In genomic region chr15:3611961-3612360, GRCm38 (mm10) we compare ENCODE assay signal across 17 mouse cellular contexts.
"Had no signal": no experiment of that assay in that cellular context is flagged by ENCODE, and none has a peak within 500 bp of the region (broad histone marks: within the 10 kb centered on the region; RNA-seq: fewer than 3 reads in every experiment).

No protein-coding gene starts in this region.

- H3K4me1 ChIP-seq: midbrain, embryonic 10.5 days; midbrain, embryonic 12.5 days; neural tube, embryonic 13.5 days; neural tube, embryonic 15.5 days had no signal

- H3K4me3 ChIP-seq: midbrain, embryonic 10.5 days; midbrain, embryonic 12.5 days; neural tube, embryonic 13.5 days; neural tube, embryonic 15.5 days had no signal

- ATAC-seq: liver, postnatal 0 days had no signal

- H3K9me3 ChIP-seq: midbrain, embryonic 10.5 days; midbrain, embryonic 12.5 days; neural tube, embryonic 13.5 days; neural tube, embryonic 15.5 days had no signal

- DNase-seq: liver, postnatal 0 days; lung, embryonic 14.5 days; lung, postnatal 10 days; lung, postnatal 4 days; midbrain, embryonic 14.5 days; retina, postnatal 1 day; right cerebral cortex, adult 18-20 months; right cerebral cortex, postnatal 25 days; right cerebral cortex, postnatal 4 days; spleen, adult 18-20 months; thymus, adult 18-20 months; thymus, postnatal 14 days; thymus, postnatal 36 days had no signal

- H3K4me2 ChIP-seq: lung, embryonic 14.5 days; midbrain, embryonic 12.5 days; neural tube, embryonic 13.5 days; neural tube, embryonic 15.5 days had no signal

- H3K27ac ChIP-seq: midbrain, embryonic 10.5 days; midbrain, embryonic 12.5 days; neural tube, embryonic 13.5 days; neural tube, embryonic 15.5 days had no signal

- H3K9ac ChIP-seq: liver, postnatal 0 days; lung, embryonic 14.5 days; midbrain, embryonic 12.5 days; neural tube, embryonic 13.5 days; neural tube, embryonic 15.5 days had no signal

- H3K27me3 ChIP-seq: midbrain, embryonic 12.5 days; neural tube, embryonic 13.5 days; neural tube, embryonic 15.5 days had no signal

- H3K36me3 ChIP-seq: midbrain, embryonic 10.5 days; midbrain, embryonic 12.5 days; neural tube, embryonic 13.5 days; neural tube, embryonic 15.5 days had no signal
